Mouse (Mus musculus): ENCODE results near the gene Cd22.
"Not testable (repeated sequence)": the region's sequence is repeated elsewhere in the genome, so short reads cannot be mapped to it uniquely, and the experiment has no call there.

DNA sequence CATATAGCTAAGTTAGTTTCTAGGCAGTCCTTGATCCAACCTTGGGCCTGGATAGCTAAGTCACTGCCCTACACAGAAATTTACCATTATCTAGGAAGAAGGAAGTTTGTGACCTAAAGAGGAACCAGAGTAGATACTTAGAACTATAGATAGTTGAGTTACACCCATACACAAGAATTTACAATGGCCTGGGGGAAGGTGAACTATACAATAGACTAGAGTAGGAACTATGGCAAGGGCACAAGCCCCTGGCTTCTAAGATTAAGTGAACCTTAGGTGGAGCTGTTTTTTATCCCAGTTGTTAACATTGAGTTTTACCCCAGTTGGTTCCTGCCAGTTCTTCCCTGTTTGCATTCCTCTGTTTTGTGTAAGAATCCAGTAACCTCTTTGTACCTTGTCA, 51.3 kb downstream of the Cd22 start:
- TF ChIP-seq POLR2A (IDR thresholded peaks at IDR 0.05; ENCODE audit: borderline replicate concordance, extremely low read depth, insufficient read depth, insufficient read length, poor library complexity, severe bottlenecking); CTCF (IDR thresholded peaks at IDR 0.05; ENCODE audit: borderline replicate concordance, extremely low read depth, insufficient read depth, insufficient read length): not testable (repeated sequence)
